Mouse (Mus musculus) neural tube, embryonic 10.5 days (tissue): ENCODE measurements around the gene 4921517D22Rik.

Source experiments
- DNase-seq: peaks from one replicate; pipeline ENCODE4 v3.0.0-alpha.2; 2017; ENCODE audit warnings: low spot score; ENCODE audit errors: extremely low spot score

Gene 4921517D22Rik

DNA sequence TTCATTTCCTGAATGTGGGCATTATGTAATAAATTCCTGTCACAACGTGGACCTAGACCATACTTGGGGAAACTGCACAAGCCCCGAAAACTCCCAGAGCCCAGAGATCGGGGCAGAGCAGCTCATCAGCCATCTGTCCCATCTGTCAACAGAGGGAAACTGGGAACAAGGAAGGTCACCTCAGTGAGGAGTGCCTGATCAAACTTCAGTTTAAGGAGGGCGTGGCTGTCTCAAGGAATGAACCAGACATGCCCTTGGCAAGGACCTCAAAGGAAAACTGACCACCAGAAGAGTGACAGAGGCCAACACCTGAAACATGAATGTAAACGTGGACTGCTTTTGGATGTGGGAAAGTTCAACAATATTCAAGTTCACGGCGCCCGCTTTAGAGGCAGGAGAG lies 32.5 kb downstream of the 4921517D22Rik start:
- no peak for DNase-seq

DNA sequence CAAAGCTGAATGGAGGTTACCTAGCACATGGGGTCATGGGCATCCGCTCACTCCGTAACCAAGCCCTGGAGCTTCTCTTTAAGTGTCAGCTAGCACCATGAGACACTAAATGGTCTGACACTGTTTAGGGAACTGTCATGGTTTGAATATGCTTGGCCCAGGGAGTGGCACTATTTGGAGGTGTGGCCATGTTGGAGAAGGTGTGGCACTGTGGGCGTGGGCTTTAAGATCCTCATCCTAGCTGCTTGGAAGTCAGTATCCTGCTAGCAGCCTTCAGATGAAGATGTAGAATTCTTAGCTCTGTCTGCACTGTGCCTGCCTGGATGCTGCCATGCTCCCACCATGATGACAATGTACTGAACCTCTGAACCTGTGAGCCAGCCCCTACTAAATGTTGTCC lies 33.5 kb downstream of the 4921517D22Rik start:
- DNase-seq = no peak

GRCm38 (mm10) chr13:59657781-59658180 lies 36.1 kb downstream of the 4921517D22Rik start:
- no peak for DNase-seq

DNA sequence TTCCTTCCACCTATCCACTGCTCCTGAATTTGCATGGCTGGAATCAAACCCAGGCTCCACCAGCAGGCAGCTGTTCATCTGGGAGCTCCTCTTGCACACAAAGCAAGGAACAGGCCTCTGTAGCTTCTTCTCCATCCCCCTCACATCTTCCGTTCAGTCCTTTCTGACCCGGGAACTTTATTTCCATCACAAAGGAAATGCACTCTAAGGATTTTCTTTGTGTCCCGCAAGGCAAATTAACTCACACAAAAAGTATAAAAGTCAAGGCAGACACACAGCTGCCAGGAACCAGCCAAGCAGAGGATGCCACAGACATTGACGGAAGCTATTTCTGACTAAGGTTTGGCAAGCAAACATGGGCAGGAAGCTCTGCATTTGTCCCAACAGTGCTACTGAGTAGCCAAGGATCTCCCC lies 36.9 kb downstream of the 4921517D22Rik start:
- DNase-seq = no peak

DNA sequence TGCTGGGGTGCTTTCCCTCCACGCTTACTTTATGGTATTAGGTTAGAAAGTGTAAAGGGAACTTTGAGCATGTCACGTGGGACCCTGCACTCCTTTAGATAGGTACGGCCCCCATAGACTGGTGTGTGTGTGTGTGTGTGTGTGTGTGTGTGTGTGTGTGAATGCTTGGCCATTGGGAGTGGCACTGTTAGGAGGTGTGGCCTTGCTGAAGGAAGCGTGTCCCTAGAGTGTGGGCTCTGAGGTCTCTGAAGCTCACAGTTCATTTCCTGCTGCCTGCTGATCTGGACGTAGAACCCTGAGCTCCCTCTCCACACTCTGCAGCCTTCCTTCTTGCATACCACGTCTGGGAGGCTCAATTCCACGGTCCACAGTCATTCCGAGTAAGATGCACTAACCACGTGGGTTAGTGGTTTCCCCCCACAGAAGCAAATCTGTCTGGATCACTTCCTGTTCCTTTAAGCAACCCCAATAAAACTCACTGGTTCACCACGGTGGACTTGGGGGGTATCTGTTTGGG lies 37.5 kb downstream of the 4921517D22Rik start:
- no peak for DNase-seq

- no peak for DNase-seq
Measured at GRCm38 (mm10) chr13:59655718-59656315, 38.1 kb downstream of the 4921517D22Rik start.

DNA sequence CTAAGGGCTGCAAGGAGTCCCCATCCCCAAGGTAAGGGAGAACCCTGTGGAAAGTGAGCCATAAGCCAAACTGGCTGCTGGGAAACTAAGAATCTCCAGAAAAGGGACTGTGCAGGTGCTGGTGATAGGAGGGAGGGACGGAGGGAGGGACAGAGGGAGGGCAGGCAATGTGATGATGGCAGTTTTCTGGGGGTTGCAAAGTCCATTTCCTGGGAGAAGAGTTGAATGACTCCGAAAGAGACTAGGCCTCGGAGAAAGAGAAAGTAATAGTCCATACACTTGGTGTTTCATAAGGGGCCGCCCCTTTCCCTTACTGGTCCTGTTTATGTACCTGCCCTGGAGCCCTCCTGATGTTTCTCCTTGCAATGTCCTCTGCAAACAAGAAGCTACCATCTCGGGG lies 39.4 kb downstream of the 4921517D22Rik start:
- no peak for DNase-seq

DNA sequence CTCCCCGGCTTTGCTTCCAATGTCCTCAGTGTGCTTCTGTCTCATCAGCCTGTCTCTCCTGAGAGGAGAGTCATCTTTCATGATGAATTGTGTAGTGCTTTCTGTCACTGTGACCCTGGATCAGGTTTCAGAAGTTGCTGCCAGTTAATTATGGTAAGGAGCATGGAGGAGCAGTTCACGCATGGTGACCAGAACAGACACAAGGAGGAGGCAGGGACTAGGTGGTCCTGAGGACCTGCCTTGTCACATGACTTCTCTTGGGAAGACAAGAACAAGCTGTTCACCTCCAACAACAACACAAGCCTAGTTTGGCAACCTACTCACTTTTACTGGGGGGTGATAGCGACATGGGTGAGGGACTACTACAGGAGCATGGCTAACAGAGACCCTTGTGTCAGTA lies 40.8 kb downstream of the 4921517D22Rik start:
- no peak for DNase-seq

DNA sequence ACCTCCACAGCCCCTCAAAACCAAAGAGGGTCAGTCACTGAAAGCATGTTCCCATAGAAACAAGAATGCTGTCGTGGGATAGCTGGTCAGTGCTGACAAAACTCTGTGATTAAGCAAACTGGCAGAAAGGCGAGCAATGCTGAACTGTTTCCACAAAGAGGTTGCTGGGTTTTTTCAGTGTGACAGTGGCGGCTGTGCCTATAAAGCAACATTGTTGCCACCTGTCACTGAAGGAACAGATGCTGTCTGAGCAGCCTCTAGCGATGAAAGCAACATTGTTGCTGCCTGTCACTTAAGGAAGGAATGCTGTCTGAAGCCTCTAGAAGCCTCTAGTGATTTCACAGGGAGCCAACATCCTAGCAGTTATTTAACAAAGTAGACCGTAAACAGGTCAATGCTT lies 41.3 kb downstream of the 4921517D22Rik start:
- DNase-seq = no peak

- no peak for DNase-seq
Measured at GRCm38 (mm10) chr13:59649781-59650180, 44.1 kb downstream of the 4921517D22Rik start.

GRCm38 (mm10) chr13:59648598-59648997 lies 45.3 kb downstream of the 4921517D22Rik start:
- no peak for DNase-seq

DNA sequence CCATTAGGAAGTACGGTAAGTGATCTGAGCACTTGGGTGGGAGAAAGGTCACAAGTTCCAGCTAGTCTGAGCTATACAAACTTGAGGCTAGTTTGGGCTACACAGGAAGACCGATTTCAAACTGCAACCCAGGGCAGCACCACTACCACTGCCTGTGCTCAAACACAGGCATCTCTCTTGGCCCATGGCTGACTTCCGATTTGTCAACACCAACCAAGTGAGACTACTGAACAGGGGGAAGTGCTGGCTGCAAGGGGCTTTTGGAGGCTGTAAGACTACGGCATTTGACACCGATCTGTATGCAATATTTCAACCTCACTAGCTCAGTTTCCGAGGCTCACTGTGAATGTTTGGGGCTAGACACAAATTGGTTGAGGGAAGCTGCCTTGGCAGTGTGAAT lies 46.4 kb downstream of the 4921517D22Rik start:
- no peak for DNase-seq

GRCm38 (mm10) chr13:59646674-59647244 lies 47.1 kb downstream of the 4921517D22Rik start:
- no peak for DNase-seq

GRCm38 (mm10) chr13:59645491-59645890 lies 48.4 kb downstream of the 4921517D22Rik start:
- no peak for DNase-seq

DNA sequence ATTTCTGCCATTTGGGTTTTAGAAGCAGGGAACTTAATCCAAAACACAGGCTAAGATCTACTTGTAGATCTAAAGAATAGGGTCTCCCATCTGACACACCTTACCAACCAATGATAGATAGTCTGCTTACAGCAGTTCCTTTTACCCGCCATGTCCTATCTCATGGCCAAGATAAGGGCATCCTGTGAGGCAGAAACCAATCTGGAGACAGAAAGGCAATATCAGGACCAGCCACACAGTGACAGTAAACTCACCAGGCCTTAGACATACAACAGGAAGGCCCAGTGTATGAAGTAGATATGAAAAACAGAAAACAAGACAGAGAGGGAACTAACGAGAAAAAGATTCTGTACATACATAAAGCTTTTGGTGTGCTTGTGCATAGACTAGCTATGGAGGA lies 51.1 kb downstream of the 4921517D22Rik start:
- no peak for DNase-seq

DNA sequence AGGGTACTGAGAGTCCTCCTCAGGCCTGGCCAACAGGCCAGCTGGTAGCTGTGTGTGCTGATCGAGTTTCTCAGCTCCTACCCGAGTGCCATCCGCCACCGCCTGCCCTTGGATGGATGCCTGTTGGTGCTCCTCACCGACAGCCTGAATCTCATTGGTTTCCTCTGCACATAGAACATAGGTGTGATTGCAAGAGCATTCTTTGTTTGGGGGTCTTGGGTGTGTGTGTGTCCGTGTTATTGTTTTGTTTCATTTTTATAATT lies 53.8 kb downstream of the 4921517D22Rik start:
- DNase-seq = no peak

- DNase-seq = no peak
Measured at GRCm38 (mm10) chr13:59639368-59640177, 54.3 kb downstream of the 4921517D22Rik start.

GRCm38 (mm10) chr13:59637800-59638199 lies 56.1 kb downstream of the 4921517D22Rik start:
- no peak for DNase-seq
